Mouse (Mus musculus) limb, embryonic 14.5 days (tissue): ENCODE results near the gene Gm39653. TPM values are rescaled to one million over a fixed set of nuclear protein-coding genes. Genes with fewer than 3 reads are reported as not detected.
A peak's percentile ranks its signal among the peaks of the same experiment; 100 is the strongest.

ENCODE experiments used
- ATAC-seq: fragments of 200-750 bp; cut with Nextera tagmentation; 2 replicates; pipeline ENCODE4 v1.8.0; 2017; ENCODE audit warnings: low read depth, moderate number of reproducible peaks, moderate TSS enrichment; ENCODE audit not compliant: low FRiP score
- DNase-seq: peaks from one replicate; pipeline ENCODE4 v3.0.0-alpha.2; 2015; ENCODE audit warnings: low spot score
- H3K27ac ChIP-seq: fragments of 300-500 bp; sonication (generic); replicated peaks from 2 replicates; pipeline ENCODE4 v1.5.1; 2014; ENCODE audit warnings: low read depth, mild to moderate bottlenecking, low read length, moderate library complexity, mixed read lengths
- H3K27me3 ChIP-seq: fragments of 300-500 bp; sonication (generic); 2 replicates; pipeline ENCODE4 v1.6.1; 2014; ENCODE audit warnings: low read length, mixed read lengths; ENCODE audit not compliant: control insufficient read depth, insufficient read depth
- H3K36me3 ChIP-seq: fragments of 300-500 bp; sonication (generic); 2 replicates; pipeline ENCODE4 v1.6.1; 2014; ENCODE audit warnings: mild to moderate bottlenecking, low read length, moderate library complexity, mixed read lengths; ENCODE audit not compliant: control insufficient read depth, insufficient read depth
- H3K4me1 ChIP-seq: fragments of 300-500 bp; sonication (generic); 2 replicates; pipeline ENCODE4 v1.6.1; 2014; ENCODE audit warnings: antibody characterized with exemption, low read length, mixed read lengths; ENCODE audit not compliant: control insufficient read depth, insufficient read depth
- H3K4me2 ChIP-seq: fragments of 300-500 bp; sonication (generic); replicated peaks from 2 replicates; pipeline ENCODE4 v1.6.1; 2014; ENCODE audit warnings: low read depth, mild to moderate bottlenecking, low read length, moderate library complexity; ENCODE audit not compliant: severe bottlenecking
- H3K4me3 ChIP-seq: fragments of 300-500 bp; sonication (generic); replicated peaks from 2 replicates; pipeline ENCODE4 v1.5.1; 2014; ENCODE audit warnings: low read length
- H3K9ac ChIP-seq: fragments of 300-500 bp; sonication (generic); 2 replicates; pipeline ENCODE4 v1.6.1; 2014; ENCODE audit warnings: mild to moderate bottlenecking, low read depth, low read length, moderate library complexity; ENCODE audit not compliant: severe bottlenecking
- H3K9me3 ChIP-seq: fragments of 300-500 bp; sonication (generic); 2 replicates; pipeline ENCODE4 v1.6.1; 2016; ENCODE audit warnings: low read length; ENCODE audit not compliant: control insufficient read depth
- POLR2A ChIP-seq: fragments of 200-500 bp; IDR thresholded peaks from 2 replicates; pipeline ENCODE4 v1.8.0; 2012; ENCODE audit warnings: inconsistent platforms, mild to moderate bottlenecking, moderate library complexity, borderline replicate concordance; ENCODE audit not compliant: insufficient read depth, insufficient read length; ENCODE audit errors: extremely low read depth
- WGBS: fragments of 180-500 bp; shearing (Covaris S2); extraction: QIAGEN DNeasy Blood & Tissue Kit; methylation state at CpG from one replicate; pipeline ENCODE4 v1.1.7; 2014; 5-methylcytosine and 5-hydroxymethylcytosine counted together
- polyA plus RNA-seq, 2 experiments: library from polyadenylated mRNA; depleted of rRNA in 1 of 2; stranded (reverse) in 1 of 2; unstranded in 1 of 2; fragments of >200 nt; fragmentation: Nextera tagmentation in 1 of 2; extraction: Ambion mirVana in 1 of 2; gene quantifications; 2 replicates each; pipeline versions ENCODE4 v1.2.1 to v1.2.3; 2012 to 2014

The Gm39653 gene
- polyA plus RNA-seq, 2 experiments: not detected

DNA sequence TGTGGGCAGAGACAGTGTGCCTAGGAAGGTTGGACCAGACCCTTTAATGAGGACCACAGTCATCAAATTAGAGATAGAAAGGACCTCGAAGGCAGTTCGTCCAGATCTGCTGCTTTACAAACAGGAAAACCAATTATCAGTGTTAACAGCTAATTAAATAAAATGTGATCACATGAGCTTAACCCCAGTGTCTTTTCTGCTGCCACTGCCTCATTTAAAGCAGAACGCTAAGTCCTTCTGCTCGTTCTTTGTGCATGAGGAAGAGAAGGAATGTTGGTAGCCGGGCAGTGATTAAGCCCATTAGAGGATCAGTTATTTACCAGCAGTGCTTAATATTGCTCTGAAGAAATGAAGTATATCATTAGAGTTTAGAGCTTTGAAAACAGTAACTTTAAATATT is 39.0 kb upstream of the Gm39653 start:
- WGBS: 27% methylated on average over 5 of the region's 5 CpGs
- Histone ChIP-seq H3K27me3 (no peaks in the 10 kb centered on the region), H3K4me2 (no peak overlapping the region), H3K9me3 (no peaks in the 10 kb centered on the region), H3K36me3 (no peaks in the 10 kb centered on the region), H3K9ac (no peak overlapping the region), H3K4me1 (no peaks in the 10 kb centered on the region), H3K27ac (no peak overlapping the region), H3K4me3 (no peak overlapping the region)
- TF ChIP-seq POLR2A: no peak
- no peak for DNase-seq
- ATAC-seq: no peak

DNA sequence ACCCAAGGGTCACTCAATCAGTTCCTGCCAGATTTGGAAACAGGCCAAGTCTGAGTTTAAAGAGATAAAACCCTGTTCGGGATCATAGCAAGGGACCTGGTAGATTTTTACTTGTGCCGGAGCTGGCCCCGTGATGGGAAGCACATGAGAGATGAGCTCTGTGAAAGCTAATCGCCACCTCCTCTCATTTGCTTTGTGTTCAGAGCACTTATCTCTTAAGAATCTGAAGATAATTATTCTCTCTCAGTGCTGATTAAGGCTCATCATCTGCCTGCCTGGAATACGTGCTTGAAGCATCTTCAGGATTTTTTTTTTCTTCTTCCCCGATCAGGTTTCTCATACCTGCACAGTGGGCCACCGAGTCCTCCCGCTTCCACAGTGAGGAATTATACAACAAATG is 36.6 kb upstream of the Gm39653 start:
- Histone ChIP-seq H3K36me3 (no peaks in the 10 kb centered on the region), H3K4me2 (no peak overlapping the region), H3K27ac (no peak overlapping the region), H3K9ac (no peak overlapping the region), H3K4me3 (no peak overlapping the region), H3K9me3 (no peaks in the 10 kb centered on the region), H3K4me1 (no peaks in the 10 kb centered on the region), H3K27me3 (no peaks in the 10 kb centered on the region)
- ATAC-seq (no peak), DNase-seq (no peak)
- 81% methylated on average over 8 of the region's 8 CpGs for WGBS
- no peak for TF ChIP-seq POLR2A

DNA sequence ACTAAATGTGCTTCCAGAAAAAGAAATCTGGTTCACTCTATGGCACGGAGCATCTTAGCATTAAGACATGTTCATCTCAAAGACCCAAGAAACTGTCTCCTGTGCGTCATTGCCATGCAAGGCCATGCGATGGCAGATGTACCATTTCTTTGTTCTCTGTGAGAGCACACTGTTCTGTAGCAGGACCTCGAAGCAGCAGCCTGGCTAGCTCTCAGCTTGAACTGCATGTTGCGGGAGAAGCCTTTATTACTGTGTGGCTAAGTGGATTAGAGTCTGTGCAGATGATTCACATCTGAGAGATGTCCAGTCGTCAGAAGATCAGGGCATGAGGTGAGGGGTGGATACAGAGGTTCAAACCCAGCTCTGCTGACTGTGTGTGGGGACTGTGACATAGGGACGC is 28.9 kb upstream of the Gm39653 start:
- Histone ChIP-seq H3K4me1 (no peaks in the 10 kb centered on the region), H3K4me2 (no peak overlapping the region), H3K27me3 (no peaks in the 10 kb centered on the region), H3K27ac (no peak overlapping the region), H3K9me3 (no peaks in the 10 kb centered on the region), H3K4me3 (no peak overlapping the region), H3K9ac (no peak overlapping the region), H3K36me3 (no peaks in the 10 kb centered on the region)
- ATAC-seq (no peak), DNase-seq (no peak)
- 67% methylated on average over 7 of the region's 7 CpGs for WGBS
- TF ChIP-seq POLR2A: no peak

DNA sequence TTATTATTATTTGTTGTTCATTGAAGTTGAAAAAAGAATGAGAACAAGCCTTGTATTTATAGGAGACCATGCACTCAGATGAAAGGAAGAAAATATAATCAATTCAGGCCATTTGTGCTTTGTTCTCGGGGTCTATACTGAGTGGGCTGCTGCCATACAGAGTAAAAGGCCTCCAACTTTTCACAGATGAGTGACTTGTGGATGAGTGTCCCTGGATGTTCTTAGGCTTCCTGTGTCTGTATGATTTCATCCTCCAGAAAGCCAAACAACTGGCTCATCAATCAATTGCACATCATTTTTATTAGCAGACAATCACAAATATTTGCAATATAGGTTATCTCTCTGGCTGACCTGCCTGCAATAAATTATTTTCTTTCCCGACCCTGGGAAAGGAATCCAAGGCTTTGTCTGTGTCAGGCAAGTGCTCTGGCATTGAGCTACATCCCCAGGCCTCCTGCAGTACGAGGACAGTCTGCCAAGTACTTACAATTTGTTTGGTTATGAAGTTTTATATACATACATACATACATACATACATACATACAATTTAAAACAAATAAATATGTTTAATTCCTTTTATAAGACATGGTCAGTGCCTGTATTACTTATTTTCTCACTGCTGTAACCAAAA is 11.8 kb upstream of the Gm39653 start:
- Histone ChIP-seq H3K9me3 (no peaks in the 10 kb centered on the region), H3K27ac (no peak overlapping the region), H3K4me2 (no peak overlapping the region), H3K27me3 (no peaks in the 10 kb centered on the region), H3K36me3 (no peaks in the 10 kb centered on the region), H3K4me1 (no peaks in the 10 kb centered on the region), H3K4me3 (no peak overlapping the region), H3K9ac (no peak overlapping the region)
- no peak for DNase-seq
- 39% methylated on average over 3 of the region's 3 CpGs for WGBS
- no peak for ATAC-seq
- no peak for TF ChIP-seq POLR2A

DNA sequence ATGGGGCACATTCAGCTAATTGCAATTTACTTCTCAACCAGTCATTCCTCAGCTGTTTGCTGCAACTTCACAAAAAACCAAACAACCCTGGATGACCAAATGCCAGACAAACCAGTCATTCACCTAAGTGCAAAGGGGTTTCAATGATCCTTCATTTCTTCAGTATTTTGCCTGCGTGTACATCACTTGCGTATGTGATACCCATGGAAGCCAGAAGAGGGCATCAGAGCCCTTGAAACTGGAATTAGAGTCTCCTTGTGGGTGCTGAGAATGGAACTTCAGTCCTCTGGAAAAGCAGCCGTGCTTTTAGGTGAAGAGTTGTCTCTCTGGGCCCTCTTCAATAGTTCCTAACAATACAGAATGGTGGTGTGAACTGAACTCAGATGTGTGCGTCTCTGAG is 6.2 kb upstream of the Gm39653 start:
- no peak overlapping the region for H3K9ac ChIP-seq
- H3K36me3 ChIP-seq: no peaks in the 10 kb centered on the region
- no peak overlapping the region for H3K27ac ChIP-seq
- WGBS: 88% methylated on average over 4 of the region's 4 CpGs
- no peak for TF ChIP-seq POLR2A
- DNase-seq (no peak), ATAC-seq (no peak)
- no peak overlapping the region for H3K4me2 ChIP-seq
- no peaks in the 10 kb centered on the region for H3K9me3 ChIP-seq
- H3K4me3 ChIP-seq: no peak overlapping the region
- no peaks in the 10 kb centered on the region for H3K27me3 ChIP-seq
- H3K4me1 ChIP-seq: no peaks in the 10 kb centered on the region

DNA sequence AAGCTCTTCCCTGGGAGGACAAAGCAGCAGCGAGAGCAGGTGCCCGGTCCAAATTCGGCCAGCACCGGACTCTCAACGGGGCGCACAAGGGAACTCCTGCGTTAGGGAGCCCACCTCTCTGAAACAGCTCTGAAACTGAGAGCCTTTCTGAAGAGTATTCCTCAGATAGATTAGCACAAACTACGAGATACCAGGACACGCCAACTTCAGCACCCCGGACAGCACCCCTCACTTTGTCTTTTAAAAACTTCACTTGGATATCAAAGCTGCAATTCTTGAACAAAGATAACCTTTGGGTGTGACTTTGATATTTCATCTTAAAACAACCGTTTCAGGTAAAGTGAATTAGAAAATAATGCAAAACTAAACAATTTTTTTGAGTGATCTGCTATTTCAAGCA is 1.2 kb upstream of the Gm39653 start:
- Histone ChIP-seq H3K9me3 (no peaks in the 10 kb centered on the region), H3K4me3 (no peak overlapping the region), H3K36me3 (no peaks in the 10 kb centered on the region), H3K27me3 (no peaks in the 10 kb centered on the region), H3K9ac (no peak overlapping the region), H3K4me1 (no peaks in the 10 kb centered on the region), H3K4me2 (no peak overlapping the region), H3K27ac (no peak overlapping the region)
- ATAC-seq (no peak), DNase-seq (peak; percentile 89)
- no peak for TF ChIP-seq POLR2A
- under 1% methylated on average over 11 of the region's 11 CpGs for WGBS
